Mouse (Mus musculus): ENCODE results near the gene Raet1e. TPM values are rescaled to one million over a fixed set of nuclear protein-coding genes. Genes with fewer than 3 reads are reported as not detected.
"Not testable (repeated sequence)": the region's sequence is repeated elsewhere in the genome, so short reads cannot be mapped to it uniquely, and the experiment has no call there.

Gene Raet1e
- polyA plus RNA-seq, 2 experiments, result 0.57 to 1.4 TPM

DNA sequence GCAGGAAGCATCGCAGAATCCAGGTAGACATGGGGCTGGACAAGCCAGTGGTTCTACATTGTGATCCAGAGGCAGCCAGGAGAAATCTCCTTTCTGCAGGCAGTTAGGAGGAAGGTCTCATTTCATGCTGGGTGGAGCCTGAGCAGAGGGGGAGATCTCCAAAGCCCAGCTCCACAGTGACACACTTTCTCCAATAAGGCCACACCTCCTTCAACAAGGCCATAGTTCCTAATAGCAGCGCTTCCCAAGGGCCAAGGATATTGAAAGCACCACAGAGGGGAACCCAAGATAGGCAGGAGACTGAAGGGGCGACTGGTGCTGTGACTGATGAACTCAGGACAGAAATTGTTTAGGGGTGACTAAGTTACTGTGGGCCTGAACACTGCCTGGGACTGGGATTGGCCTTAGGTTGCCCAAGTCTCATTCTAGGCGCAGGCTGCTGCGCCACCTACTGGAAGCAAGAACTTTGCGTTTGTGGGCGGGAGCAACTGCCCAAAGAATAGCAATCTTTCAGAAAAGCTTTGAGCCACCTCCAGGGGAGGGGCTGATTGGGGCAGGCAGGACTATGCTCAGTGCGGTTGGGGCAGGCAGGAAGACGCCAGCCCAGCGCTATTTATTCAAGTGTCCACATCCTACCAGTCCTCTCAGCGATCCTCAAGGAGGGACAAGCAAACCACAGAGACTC lies 53.8 kb downstream of the Raet1e start:
- H3K27me3 ChIP-seq (ENCODE audit: control insufficient read depth, insufficient read depth, low read length); H3K4me3 ChIP-seq (ENCODE audit: insufficient read depth in 1 of 2, low read depth in 2 of 2, low read length in 2 of 2); ATAC-seq (ENCODE audit: insufficient read depth); H3K9ac ChIP-seq (replicated peaks); H3K9me3 ChIP-seq (ENCODE audit: control insufficient read depth, low read length); H3K27ac ChIP-seq; H3K4me1 ChIP-seq (replicated peaks; ENCODE audit: control insufficient read depth in 2 of 2, insufficient read depth in 2 of 2, low read length in 1 of 2); DNase-seq (ENCODE audit: low read depth in 3 of 3, low spot score in 3 of 3); H3K36me3 ChIP-seq (replicated peaks; ENCODE audit: control insufficient read depth, insufficient read depth, low read depth); H3K4me2 ChIP-seq (ENCODE audit: low read depth): not testable (repeated sequence)
- peak; percentile 61 for TF ChIP-seq CTCF (IDR thresholded peaks at IDR 0.05; ENCODE audit: low read depth)
- 0% methylated on average over 7 of the region's 11 CpGs for WGBS (ENCODE audit: insufficient replicate concordance)

DNA sequence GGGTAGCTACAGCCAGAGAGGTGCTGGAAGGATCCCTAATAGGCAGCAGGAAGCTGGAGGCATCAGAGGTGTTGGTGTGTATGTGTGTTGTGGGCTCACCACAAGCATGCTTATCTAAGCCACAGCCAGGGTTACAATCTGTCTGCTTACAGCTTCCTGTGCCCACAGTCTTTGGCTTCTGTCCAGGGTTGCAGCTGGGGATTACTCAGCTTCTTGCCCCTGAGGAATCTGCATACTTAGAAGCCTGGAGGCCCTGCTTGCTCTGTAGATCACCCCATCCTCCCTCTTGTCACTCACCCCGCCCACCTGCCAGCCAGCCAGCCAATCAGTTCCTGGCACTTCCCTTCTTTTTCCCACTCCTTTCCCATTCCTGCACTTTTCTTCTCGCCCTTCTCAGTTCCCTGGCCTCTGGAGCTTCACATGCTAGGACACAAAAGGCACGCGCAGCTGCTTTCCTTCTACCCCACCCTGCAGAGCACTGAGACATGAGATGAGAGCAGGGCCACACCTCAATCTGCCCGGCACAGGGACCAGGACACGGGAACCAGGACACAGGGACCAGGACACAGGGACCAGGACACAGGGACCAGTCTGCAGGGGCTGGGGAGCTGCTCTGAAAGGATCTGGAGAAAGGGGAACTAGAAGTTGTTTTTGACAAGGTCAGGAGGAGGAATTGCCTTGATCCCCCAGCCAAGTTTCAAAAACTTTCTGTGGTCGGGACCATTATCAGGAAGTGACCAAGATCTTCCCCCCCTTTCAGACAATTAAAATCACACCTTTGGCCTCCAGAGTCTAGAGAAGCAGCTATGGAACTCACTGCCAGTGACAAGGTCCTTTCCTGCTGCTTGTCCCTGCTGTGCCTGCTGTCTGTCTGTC lies 65.3 kb downstream of the Raet1e start:
- WGBS (ENCODE audit: insufficient replicate concordance), result 20% methylated on average over 1 of the region's 7 CpGs
- H3K27me3 ChIP-seq (ENCODE audit: control insufficient read depth, insufficient read depth, low read length); H3K4me3 ChIP-seq (ENCODE audit: insufficient read depth in 1 of 2, low read depth in 2 of 2, low read length in 2 of 2); H3K4me1 ChIP-seq (replicated peaks; ENCODE audit: control insufficient read depth in 2 of 2, insufficient read depth in 2 of 2, low read length in 1 of 2); H3K4me2 ChIP-seq (ENCODE audit: low read depth); H3K27ac ChIP-seq; DNase-seq (ENCODE audit: low read depth in 3 of 3, low spot score in 3 of 3); H3K9me3 ChIP-seq (ENCODE audit: control insufficient read depth, low read length); H3K9ac ChIP-seq (replicated peaks); H3K36me3 ChIP-seq (replicated peaks; ENCODE audit: control insufficient read depth, insufficient read depth, low read depth); ATAC-seq (ENCODE audit: insufficient read depth): not testable (repeated sequence)

DNA sequence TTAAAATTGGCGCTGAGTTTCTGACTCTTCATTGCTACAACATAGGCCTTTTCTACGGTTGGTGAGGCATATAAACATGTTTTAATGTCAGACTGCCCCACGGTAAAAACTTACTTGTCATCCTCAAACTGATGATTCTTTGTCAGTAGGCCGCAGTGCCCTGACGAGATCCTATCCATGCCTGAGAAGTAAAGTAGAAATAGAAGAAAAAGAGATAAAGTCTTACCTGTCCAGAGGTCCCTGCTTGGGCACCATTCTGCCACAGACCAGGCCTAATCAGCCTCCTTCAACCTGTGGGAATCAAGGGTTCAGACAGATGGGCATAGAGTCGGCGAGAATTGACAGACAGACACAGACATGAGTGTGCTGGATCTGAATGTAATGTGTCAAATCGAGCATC lies 106.7 kb downstream of the Raet1e start:
- H3K4me1 ChIP-seq (replicated peaks; ENCODE audit: control insufficient read depth in 2 of 2, insufficient read depth in 2 of 2, low read length in 1 of 2), result no peaks in the 10 kb centered on the region
- H3K27ac ChIP-seq, result no peak overlapping the region
- TF ChIP-seq CTCF (IDR thresholded peaks at IDR 0.05; ENCODE audit: low read depth) (no peak), EP300 (IDR thresholded peaks at IDR 0.05; ENCODE audit: low read depth) (no peak)
- ATAC-seq (ENCODE audit: insufficient read depth) (no peak), DNase-seq (ENCODE audit: low read depth in 3 of 3, low spot score in 3 of 3) (no peak)
- H3K9ac ChIP-seq (replicated peaks), result no peak overlapping the region
- 64% methylated on average over 8 of the region's 8 CpGs for WGBS (ENCODE audit: insufficient replicate concordance)
- no peaks in the 10 kb centered on the region for H3K36me3 ChIP-seq (replicated peaks; ENCODE audit: control insufficient read depth, insufficient read depth, low read depth)
- no peaks in the 10 kb centered on the region for H3K27me3 ChIP-seq (ENCODE audit: control insufficient read depth, insufficient read depth, low read length)
- no peaks in the 10 kb centered on the region for H3K9me3 ChIP-seq (ENCODE audit: control insufficient read depth, low read length)
- H3K4me3 ChIP-seq (ENCODE audit: insufficient read depth in 1 of 2, low read depth in 2 of 2, low read length in 2 of 2), result no peak overlapping the region
- no peak overlapping the region for H3K4me2 ChIP-seq (ENCODE audit: low read depth)

DNA sequence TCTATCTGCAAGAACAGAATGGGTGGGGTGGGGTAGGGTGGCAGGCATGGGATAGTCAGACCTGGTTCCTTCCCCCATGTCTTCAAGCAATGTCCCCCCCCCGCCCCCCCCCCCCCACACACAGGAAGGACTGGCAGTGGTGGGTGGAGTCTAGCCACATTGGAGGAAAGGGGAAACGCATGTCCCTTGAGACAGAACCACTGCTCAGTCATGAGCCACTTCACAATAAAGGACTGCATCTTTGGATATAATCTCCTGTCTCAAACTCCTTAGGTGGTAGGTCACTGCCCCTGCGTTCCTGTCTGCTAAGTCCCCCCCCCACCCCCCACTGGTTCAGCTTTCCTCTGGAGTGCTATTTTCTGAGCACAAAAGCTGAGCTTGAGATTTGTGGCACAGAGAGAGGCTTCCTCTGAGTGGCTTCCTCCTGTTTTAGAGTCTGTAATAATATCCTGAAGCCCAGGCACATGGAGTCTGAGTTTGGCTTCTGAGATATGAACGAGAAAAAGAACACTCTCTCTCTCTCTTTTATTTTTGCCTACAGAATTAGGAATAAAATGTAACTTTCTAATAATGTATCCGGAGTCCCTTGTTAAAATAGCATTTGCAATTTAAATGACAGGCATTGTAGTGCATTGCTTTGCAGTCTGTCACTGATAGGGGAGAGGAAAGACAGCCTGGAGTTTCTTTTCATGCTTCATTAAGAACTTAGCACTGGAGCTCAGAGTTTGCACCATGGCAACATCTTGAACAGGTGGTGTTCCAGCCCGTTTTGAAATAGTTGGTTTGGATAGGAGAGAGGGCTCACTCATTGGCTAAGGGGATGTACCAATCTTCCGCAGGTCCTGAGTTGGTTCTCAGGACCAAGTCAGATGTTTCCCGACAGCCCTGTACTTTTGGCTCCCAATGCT lies 112.8 kb downstream of the Raet1e start:
- H3K4me2 ChIP-seq (ENCODE audit: low read depth); H3K9ac ChIP-seq (replicated peaks); H3K4me1 ChIP-seq (replicated peaks; ENCODE audit: control insufficient read depth in 2 of 2, insufficient read depth in 2 of 2, low read length in 1 of 2); H3K9me3 ChIP-seq (ENCODE audit: control insufficient read depth, low read length); H3K36me3 ChIP-seq (replicated peaks; ENCODE audit: control insufficient read depth, insufficient read depth, low read depth); H3K4me3 ChIP-seq (ENCODE audit: insufficient read depth in 1 of 2, low read depth in 2 of 2, low read length in 2 of 2); ATAC-seq (ENCODE audit: insufficient read depth); H3K27ac ChIP-seq; DNase-seq (ENCODE audit: low read depth in 3 of 3, low spot score in 3 of 3); H3K27me3 ChIP-seq (ENCODE audit: control insufficient read depth, insufficient read depth, low read length): not testable (repeated sequence)
- WGBS (ENCODE audit: insufficient replicate concordance), result 35% methylated on average over 6 of the region's 8 CpGs

DNA sequence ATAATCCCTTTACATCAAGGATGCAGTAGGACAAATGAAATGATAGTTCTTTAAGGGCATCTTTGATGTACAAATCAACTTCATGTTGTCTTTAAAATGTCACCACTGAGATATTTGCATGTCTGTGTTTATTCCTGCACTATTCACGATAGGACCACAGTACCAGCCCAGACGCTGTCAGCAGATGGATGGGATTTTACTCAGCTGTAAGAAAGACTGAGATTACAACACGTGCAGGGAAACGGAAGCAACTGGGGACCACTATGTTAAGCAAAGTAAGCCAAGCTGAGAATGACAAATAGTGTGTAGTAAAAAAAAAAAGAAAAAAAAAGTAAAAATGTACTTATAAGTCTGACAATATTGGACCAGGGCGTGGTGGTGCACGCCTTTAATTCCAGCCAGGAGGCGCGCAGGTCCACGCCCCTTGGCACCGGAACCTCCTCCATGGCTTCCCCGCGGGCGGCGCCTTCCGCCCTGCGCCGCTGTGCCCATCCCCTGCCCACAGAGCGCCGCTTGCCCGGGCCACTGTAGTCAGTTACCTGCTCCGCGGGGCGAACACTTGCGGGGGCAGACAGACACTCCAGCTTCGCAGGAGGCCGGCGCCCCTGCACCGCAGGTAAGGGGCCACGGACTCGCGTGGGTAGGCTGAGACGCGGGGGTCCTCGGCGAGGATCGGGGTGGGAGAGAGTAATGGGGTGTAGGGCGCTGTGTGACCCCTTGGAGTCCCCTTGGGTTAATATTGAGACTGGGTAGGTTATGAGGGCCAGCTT lies 114.7 kb downstream of the Raet1e start:
- not testable (repeated sequence) for H3K4me1 ChIP-seq (replicated peaks; ENCODE audit: control insufficient read depth in 2 of 2, insufficient read depth in 2 of 2, low read length in 1 of 2); ATAC-seq (ENCODE audit: insufficient read depth); H3K4me3 ChIP-seq (ENCODE audit: insufficient read depth in 1 of 2, low read depth in 2 of 2, low read length in 2 of 2); DNase-seq (ENCODE audit: low read depth in 3 of 3, low spot score in 3 of 3); H3K27me3 ChIP-seq (ENCODE audit: control insufficient read depth, insufficient read depth, low read length); H3K36me3 ChIP-seq (replicated peaks; ENCODE audit: control insufficient read depth, insufficient read depth, low read depth); H3K9me3 ChIP-seq (ENCODE audit: control insufficient read depth, low read length); H3K27ac ChIP-seq; H3K9ac ChIP-seq (replicated peaks)
- peak overlapping the region; percentile 45 for H3K4me2 ChIP-seq (ENCODE audit: low read depth)
- WGBS (ENCODE audit: insufficient replicate concordance), result 5% methylated on average over 37 of the region's 37 CpGs
